Mouse (Mus musculus): ENCODE data around the gene Ankrd35. TPM values are rescaled to one million over a fixed set of nuclear protein-coding genes. Genes with fewer than 3 reads are reported as not detected.

Ankrd35 gene
- polyA plus RNA-seq, 1 experiment = 0.09 TPM

- H3K36me3 ChIP-seq (ENCODE audit: control insufficient read depth, insufficient read depth) = peaks cover 52% of the 10 kb centered on the region
- no peak overlapping the region for H3K4me3 ChIP-seq (ENCODE audit: insufficient read depth, poor library complexity, severe bottlenecking)
- peaks cover 8% of the 10 kb centered on the region for H3K79me3 ChIP-seq (ENCODE audit: low read depth)
- no peaks in the 10 kb centered on the region for H3K27me3 ChIP-seq (ENCODE audit: control insufficient read depth, insufficient read depth, insufficient read length)
- peaks cover 16% of the 10 kb centered on the region for H3K79me2 ChIP-seq (ENCODE audit: control insufficient read depth, insufficient read depth)
- H3ac ChIP-seq (ENCODE audit: control insufficient read depth, insufficient read length, low read depth) = no peak overlapping the region
- TF ChIP-seq CEBPB (IDR thresholded peaks at IDR 0.05; ENCODE audit: low read depth) = no peak
- TF ChIP-seq MYOG (IDR thresholded peaks at IDR 0.05; ENCODE audit: control insufficient read depth, extremely low read depth, insufficient read length) = no peak
- no peak for TF ChIP-seq MAX (IDR thresholded peaks at IDR 0.05)
- TF ChIP-seq FOSL1 (IDR thresholded peaks at IDR 0.05; ENCODE audit: insufficient read depth, low read length, poor library complexity, severe bottlenecking) = no peak
- no peak for TF ChIP-seq CTCF (IDR thresholded peaks at IDR 0.05; ENCODE audit: control insufficient read depth, insufficient read depth, insufficient read length)
- TF ChIP-seq USF1 (IDR thresholded peaks at IDR 0.05; ENCODE audit: low read depth) = no peak
- no peak for TF ChIP-seq MYOD1 (IDR thresholded peaks at IDR 0.05; ENCODE audit: control insufficient read depth, insufficient read length, low read depth)
Observed at GRCm38 (mm10) chr3:96701003-96701402, 31.1 kb downstream of the Ankrd35 start.

- H3ac ChIP-seq (ENCODE audit: control insufficient read depth, insufficient read length, low read depth) = no peak overlapping the region
- no peaks in the 10 kb centered on the region for H3K27me3 ChIP-seq (ENCODE audit: control insufficient read depth, insufficient read depth, insufficient read length)
- TF ChIP-seq FOSL1 (IDR thresholded peaks at IDR 0.05; ENCODE audit: insufficient read depth, low read length, poor library complexity, severe bottlenecking) = no peak
- no peak for TF ChIP-seq MAX (IDR thresholded peaks at IDR 0.05)
- TF ChIP-seq MYOD1 (IDR thresholded peaks at IDR 0.05; ENCODE audit: control insufficient read depth, insufficient read length, low read depth) = no peak
- TF ChIP-seq CTCF (IDR thresholded peaks at IDR 0.05; ENCODE audit: control insufficient read depth, insufficient read depth, insufficient read length) = peak; percentile 49
- H3K79me3 ChIP-seq (ENCODE audit: low read depth) = no peaks in the 10 kb centered on the region
- no peak overlapping the region for H3K4me3 ChIP-seq (ENCODE audit: insufficient read depth, poor library complexity, severe bottlenecking)
- no peaks in the 10 kb centered on the region for H3K79me2 ChIP-seq (ENCODE audit: control insufficient read depth, insufficient read depth)
- peaks cover 51% of the 10 kb centered on the region for H3K36me3 ChIP-seq (ENCODE audit: control insufficient read depth, insufficient read depth)
Observed at GRCm38 (mm10) chr3:96704778-96705177, 34.8 kb downstream of the Ankrd35 start.

- no peak overlapping the region for H3ac ChIP-seq (ENCODE audit: control insufficient read depth, insufficient read length, low read depth)
- H3K79me2 ChIP-seq (ENCODE audit: control insufficient read depth, insufficient read depth) = no peaks in the 10 kb centered on the region
- TF ChIP-seq MAX (IDR thresholded peaks at IDR 0.05) = no peak
- TF ChIP-seq USF1 (IDR thresholded peaks at IDR 0.05; ENCODE audit: low read depth) = no peak
- TF ChIP-seq FOSL1 (IDR thresholded peaks at IDR 0.05; ENCODE audit: insufficient read depth, low read length, poor library complexity, severe bottlenecking) = no peak
- no peak for TF ChIP-seq CEBPB (IDR thresholded peaks at IDR 0.05; ENCODE audit: low read depth)
- TF ChIP-seq MYOG (IDR thresholded peaks at IDR 0.05; ENCODE audit: control insufficient read depth, extremely low read depth, insufficient read length) = no peak
- no peak for TF ChIP-seq MYOD1 (IDR thresholded peaks at IDR 0.05; ENCODE audit: control insufficient read depth, insufficient read length, low read depth)
- no peak for TF ChIP-seq CTCF (IDR thresholded peaks at IDR 0.05; ENCODE audit: control insufficient read depth, insufficient read depth, insufficient read length)
- no peak overlapping the region for H3K4me3 ChIP-seq (ENCODE audit: insufficient read depth, poor library complexity, severe bottlenecking)
- H3K27me3 ChIP-seq (ENCODE audit: control insufficient read depth, insufficient read depth, insufficient read length) = no peaks in the 10 kb centered on the region
- no peaks in the 10 kb centered on the region for H3K79me3 ChIP-seq (ENCODE audit: low read depth)
- peaks cover 50% of the 10 kb centered on the region for H3K36me3 ChIP-seq (ENCODE audit: control insufficient read depth, insufficient read depth)
Observed at GRCm38 (mm10) chr3:96706217-96706616, 36.3 kb downstream of the Ankrd35 start.

- Histone ChIP-seq H3K79me2 (ENCODE audit: control insufficient read depth, insufficient read depth) (no peaks in the 10 kb centered on the region), H3K79me3 (ENCODE audit: low read depth) (no peaks in the 10 kb centered on the region), H3ac (ENCODE audit: control insufficient read depth, insufficient read length, low read depth) (no peak overlapping the region), H3K36me3 (ENCODE audit: control insufficient read depth, insufficient read depth) (peaks cover 50% of the 10 kb centered on the region), H3K27me3 (ENCODE audit: control insufficient read depth, insufficient read depth, insufficient read length) (no peaks in the 10 kb centered on the region), H3K4me3 (ENCODE audit: insufficient read depth, poor library complexity, severe bottlenecking) (no peak overlapping the region)
- TF ChIP-seq MYOD1 (IDR thresholded peaks at IDR 0.05; ENCODE audit: control insufficient read depth, insufficient read length, low read depth) (no peak), CTCF (IDR thresholded peaks at IDR 0.05; ENCODE audit: control insufficient read depth, insufficient read depth, insufficient read length) (no peak), MAX (IDR thresholded peaks at IDR 0.05) (no peak), MYOG (IDR thresholded peaks at IDR 0.05; ENCODE audit: control insufficient read depth, extremely low read depth, insufficient read length) (no peak), USF1 (IDR thresholded peaks at IDR 0.05; ENCODE audit: low read depth) (no peak), CEBPB (IDR thresholded peaks at IDR 0.05; ENCODE audit: low read depth) (no peak), FOSL1 (IDR thresholded peaks at IDR 0.05; ENCODE audit: insufficient read depth, low read length, poor library complexity, severe bottlenecking) (no peak)
Observed at GRCm38 (mm10) chr3:96706984-96707383, 37.1 kb downstream of the Ankrd35 start.

- Histone ChIP-seq H3K79me3 (ENCODE audit: low read depth) (no peaks in the 10 kb centered on the region), H3K36me3 (ENCODE audit: control insufficient read depth, insufficient read depth) (peaks cover 52% of the 10 kb centered on the region)
- TF ChIP-seq FOSL1 (IDR thresholded peaks at IDR 0.05; ENCODE audit: insufficient read depth, low read length, poor library complexity, severe bottlenecking) (no peak), MAX (IDR thresholded peaks at IDR 0.05) (peak; percentile 36), CTCF (IDR thresholded peaks at IDR 0.05; ENCODE audit: control insufficient read depth, insufficient read depth, insufficient read length) (peak; percentile 99), MYOG (IDR thresholded peaks at IDR 0.05; ENCODE audit: control insufficient read depth, extremely low read depth, insufficient read length) (no peak)
Observed at GRCm38 (mm10) chr3:96707903-96708683, 38.2 kb downstream of the Ankrd35 start, which contains the start of gene Nudt17. Nudt17 (minus strand) TSS chr3:96708562.

More at GRCm38 (mm10) chr3:96707903-96708683, 38.2 kb downstream of the Ankrd35 start, which contains the start of gene Nudt17:
- peak within 1 kb of the TSS; percentile 23 for H3ac ChIP-seq (ENCODE audit: control insufficient read depth, insufficient read length, low read depth)
- no peaks in the 10 kb centered on the region for H3K27me3 ChIP-seq (ENCODE audit: control insufficient read depth, insufficient read depth, insufficient read length)
- H3K4me3 ChIP-seq (ENCODE audit: insufficient read depth, poor library complexity, severe bottlenecking) = peak within 1 kb of the TSS; percentile 16
- H3K79me2 ChIP-seq (ENCODE audit: control insufficient read depth, insufficient read depth) = no peaks in the 10 kb centered on the region
